Mouse (Mus musculus): ENCODE measurements around the gene Hdgfl2.

GRCm38 (mm10) chr17:56123161-56123560 is 43.7 kb downstream of the Hdgfl2 start:
- TF ChIP-seq CTCF (IDR thresholded peaks at IDR 0.05; ENCODE audit: borderline replicate concordance, control insufficient read depth, extremely low read depth, insufficient read depth, low read length, poor library complexity) (no peak), POLR2A (IDR thresholded peaks at IDR 0.05; ENCODE audit: control insufficient read depth, extremely low read depth, insufficient read depth, low read length, poor library complexity) (no peak)

Measured in thymus, adult 2 months (tissue).